Comparison of ENCODE assay signal across 13 mouse cellular contexts in the genomic region with DNA sequence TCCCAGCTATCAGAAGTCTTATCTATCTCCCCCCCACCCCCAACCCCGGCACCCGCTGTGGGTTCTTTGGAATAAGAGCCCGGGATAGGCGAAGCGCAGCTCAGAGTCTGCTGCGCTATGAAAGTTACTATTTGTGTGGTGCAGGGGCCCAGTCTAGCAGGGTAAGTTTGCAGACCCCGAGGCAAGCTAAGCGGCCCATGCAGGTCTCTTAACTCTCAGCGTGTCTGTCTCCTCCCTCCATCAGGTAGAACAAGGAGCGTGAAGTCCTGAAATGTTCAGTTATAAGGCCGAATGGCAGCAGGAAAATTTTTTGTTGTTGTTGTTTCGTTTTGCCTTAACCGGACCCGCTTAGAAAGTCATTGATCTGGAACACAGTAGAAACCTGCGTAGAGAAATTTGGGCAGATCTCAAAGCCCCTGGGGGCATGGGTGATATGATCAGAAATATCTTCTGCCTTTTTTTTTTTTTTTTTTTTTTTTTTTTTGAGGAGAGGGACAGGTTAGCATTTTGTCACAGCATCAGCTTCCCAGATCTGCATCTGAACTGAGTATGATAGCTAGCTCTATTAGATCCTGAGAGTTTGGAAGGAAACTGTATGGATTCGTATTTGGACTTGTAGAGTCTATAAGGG. TPM values are rescaled to one million over a fixed set of nuclear protein-coding genes. Genes with fewer than 3 reads are reported as not detected.
A peak's percentile ranks its signal among the peaks of the same experiment; 100 is the strongest.
DNase-seq lines count a peak whose midpoint lies in the region; ATAC-seq lines count a peak whose summit lies in the region.
"Had no signal": no experiment of that assay in that cellular context is flagged by ENCODE, and none has a peak within 500 bp of the region (broad histone marks: within the 10 kb centered on the region; RNA-seq: fewer than 3 reads in every experiment).

No protein-coding gene starts in this region.

- no peaks in the 10 kb centered on the region for H3K36me3 ChIP-seq in heart, embryonic 13.5 days
- no peaks in the 10 kb centered on the region for H3K36me3 ChIP-seq in megakaryocyte, embryonic 14.5 days (replicated peaks; ENCODE audit: low read length)
- H3K36me3 ChIP-seq in embryonic facial prominence, embryonic 11.5 days (replicated peaks; ENCODE audit: control insufficient read depth, insufficient read depth, low read depth, low read length) = no peaks in the 10 kb centered on the region
- no peaks in the 10 kb centered on the region for H3K36me3 ChIP-seq in neural tube, embryonic 15.5 days
- H3K36me3 ChIP-seq: neural tube, embryonic 13.5 days had no signal

- H3K9ac ChIP-seq in heart, embryonic 13.5 days = no peak overlapping the region
- H3K9ac ChIP-seq in embryonic facial prominence, embryonic 11.5 days (replicated peaks; ENCODE audit: low read length) = no peak overlapping the region
- no peak overlapping the region for H3K9ac ChIP-seq in neural tube, embryonic 15.5 days (replicated peaks)
- H3K9ac ChIP-seq: liver, postnatal 0 days; neural tube, embryonic 13.5 days had no signal

- no peak overlapping the region for H3K27ac ChIP-seq in heart, embryonic 13.5 days (replicated peaks)
- no peak overlapping the region for H3K27ac ChIP-seq in embryonic facial prominence, embryonic 11.5 days (replicated peaks; ENCODE audit: low read depth, low read length)
- H3K27ac ChIP-seq in neural tube, embryonic 15.5 days (replicated peaks) = no peak overlapping the region
- H3K27ac ChIP-seq: neural tube, embryonic 13.5 days had no signal

- H3K4me1 ChIP-seq in heart, embryonic 13.5 days = peaks cover 28% of the 10 kb centered on the region
- H3K4me1 ChIP-seq in megakaryocyte, embryonic 14.5 days = peaks cover 39% of the 10 kb centered on the region
- no peaks in the 10 kb centered on the region; the same call in 1 of the 2 replicates for H3K4me1 ChIP-seq in embryonic facial prominence, embryonic 11.5 days (ENCODE audit: control insufficient read depth, insufficient read depth, low read length)
- peaks cover 15% of the 10 kb centered on the region for H3K4me1 ChIP-seq in neural tube, embryonic 15.5 days

- 3% methylated on average over 16 of the region's 16 CpGs for WGBS in heart, embryonic 13.5 days
- 1% methylated on average over 16 of the region's 16 CpGs for WGBS in embryonic facial prominence, embryonic 11.5 days
- 4% methylated on average over 16 of the region's 16 CpGs for WGBS in neural tube, embryonic 15.5 days

- intact Hi-C loops in heart, postnatal 25 days (cut with DNase I) = loop anchor here (5.0 kb wide), 2 partner anchors 110 to 570 kb away; a partner anchor contains a TSS

- no peaks in the 10 kb centered on the region for H3K9me3 ChIP-seq in heart, embryonic 13.5 days
- peaks cover 12% of the 10 kb centered on the region; the same call in 1 of the 2 replicates for H3K9me3 ChIP-seq in megakaryocyte, embryonic 14.5 days
- H3K9me3 ChIP-seq in embryonic facial prominence, embryonic 11.5 days (replicated peaks; ENCODE audit: control insufficient read depth, low read length) = no peaks in the 10 kb centered on the region
- H3K9me3 ChIP-seq in neural tube, embryonic 15.5 days (replicated peaks) = no peaks in the 10 kb centered on the region
- H3K9me3 ChIP-seq: neural tube, embryonic 13.5 days had no signal

- no peak for ATAC-seq in heart, embryonic 13.5 days (ENCODE audit: extremely low read depth, insufficient number of reproducible peaks, low FRiP score, low TSS enrichment)
- no peak for ATAC-seq in megakaryocyte, adult 5-6 weeks (ENCODE audit: poor library complexity, severe bottlenecking)
- no peak for ATAC-seq in embryonic facial prominence, embryonic 11.5 days (replicated peaks; ENCODE audit: insufficient number of reproducible peaks, low FRiP score, low TSS enrichment, low read depth)
- ATAC-seq in neural tube, embryonic 15.5 days (ENCODE audit: low FRiP score) = no peak
- ATAC-seq: inflammation-experienced regulatory T-cells, adult 6 months had no signal

- H3K4me2 ChIP-seq in heart, embryonic 13.5 days = peak overlapping the region; percentile 71
- H3K4me2 ChIP-seq in embryonic facial prominence, embryonic 11.5 days (ENCODE audit: low read depth, low read length) = no peak overlapping the region; the same call in 1 of the 2 replicates
- H3K4me2 ChIP-seq in neural tube, embryonic 15.5 days = 0 out of 2 replicates have a peak overlapping the region, but pooled peaks have one; percentile 57

- DNase-seq in heart, postnatal 25 days (ENCODE audit: low spot score) = no peak
- DNase-seq in embryonic facial prominence, embryonic 11.5 days (ENCODE audit: low spot score) = peak; percentile 42
- DNase-seq in T-cell, adult 2 months (ENCODE audit: low spot score) = no peak
- no peak for DNase-seq in right cerebral cortex, postnatal 36 days (ENCODE audit: low spot score in 2 of 2)
- DNase-seq: cerebellum, adult 11-12 months; liver, postnatal 0 days; thymus, postnatal 14 days had no signal

- H3K27me3 ChIP-seq in heart, embryonic 13.5 days (replicated peaks) = peaks cover 99% of the 10 kb centered on the region
- peaks cover 99% of the 10 kb centered on the region for H3K27me3 ChIP-seq in megakaryocyte, embryonic 14.5 days (replicated peaks)
- H3K27me3 ChIP-seq in embryonic facial prominence, embryonic 11.5 days (ENCODE audit: control insufficient read depth, insufficient read depth, low read length) = peaks cover 65% of the 10 kb centered on the region
- H3K27me3 ChIP-seq in neural tube, embryonic 15.5 days (replicated peaks) = peaks cover 94% of the 10 kb centered on the region

- peak overlapping the region; percentile 49 for H3K4me3 ChIP-seq in heart, embryonic 13.5 days
- H3K4me3 ChIP-seq in megakaryocyte, embryonic 14.5 days (replicated peaks) = peak overlapping the region; percentile 47
- H3K4me3 ChIP-seq in embryonic facial prominence, embryonic 11.5 days (ENCODE audit: low read depth, low read length) = no peak overlapping the region
- no peak overlapping the region for H3K4me3 ChIP-seq in neural tube, embryonic 15.5 days (replicated peaks)

RNA-seq across cellular contexts. Expression of a gene that starts 12.4 kb away (rescaled TPM):
- 0.09 and 0.14 TPM in 2 replicates for polyA plus RNA-seq in heart, embryonic 13.5 days (2015; fragmentation: Nextera tagmentation; extraction: Ambion mirVana)
- total RNA-seq in heart, postnatal 25 days (2021) = under 1 TPM; 0.11 to 0.47 TPM
- not detected in 2 replicates for polyA plus RNA-seq in megakaryocyte, embryonic 14.5 days (2012; ENCODE audit: insufficient read depth, low replicate concordance)
- 0.16 TPM in 1 of 2 replicates, not detected in the other for total RNA-seq in megakaryocyte, adult 5-6 weeks (2015)
- not detected in 2 replicates for total RNA-seq in megakaryocyte, adult 5-6 weeks (2017)
- 7.1 and 8.3 TPM in 2 replicates for polyA plus RNA-seq in embryonic facial prominence, embryonic 11.5 days (2014; fragmentation: Nextera tagmentation; extraction: Ambion mirVana)
- polyA plus RNA-seq in neural tube, embryonic 15.5 days (2015; fragmentation: Nextera tagmentation; extraction: Ambion mirVana) = 0.19 and 0.29 TPM in 2 replicates
- polyA plus RNA-seq: inflammation-experienced regulatory T-cells, adult 6 months had no signal

Comparison
In these comparisons a context has a peak if more than half of its experiments do, and no peak if none do; other contexts are left out.
1. H3K4me3 ChIP-seq: peak in heart, embryonic 13.5 days (single experiment) and megakaryocyte, embryonic 14.5 days (single experiment); none in embryonic facial prominence, embryonic 11.5 days (single experiment) and neural tube, embryonic 15.5 days (single experiment).